Mouse (Mus musculus): Measurements from ENCODE around the gene Eif3d.

The Eif3d gene

DNA sequence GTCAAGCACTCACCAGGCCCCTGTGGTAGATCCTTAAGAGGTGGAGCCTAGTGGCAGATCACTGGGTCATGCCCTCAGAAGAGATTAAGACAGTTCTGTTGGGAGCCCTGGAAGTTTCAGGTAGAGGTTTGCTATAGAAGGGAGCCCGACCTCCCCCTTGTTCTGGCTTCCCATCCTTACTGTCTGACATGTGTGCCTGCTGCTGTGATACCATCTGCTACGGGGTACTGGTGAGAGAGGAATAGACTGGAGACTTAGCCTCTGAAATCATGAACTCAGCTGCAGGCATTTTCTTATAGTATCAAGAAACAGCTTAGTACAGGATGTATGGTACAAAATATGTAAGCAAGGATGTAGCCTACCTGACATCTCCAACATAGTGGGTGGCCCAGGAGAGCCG lies 17.7 kb downstream of the Eif3d start:
- DNase-seq (ENCODE audit: low spot score in 2 of 2) = no peak

DNA sequence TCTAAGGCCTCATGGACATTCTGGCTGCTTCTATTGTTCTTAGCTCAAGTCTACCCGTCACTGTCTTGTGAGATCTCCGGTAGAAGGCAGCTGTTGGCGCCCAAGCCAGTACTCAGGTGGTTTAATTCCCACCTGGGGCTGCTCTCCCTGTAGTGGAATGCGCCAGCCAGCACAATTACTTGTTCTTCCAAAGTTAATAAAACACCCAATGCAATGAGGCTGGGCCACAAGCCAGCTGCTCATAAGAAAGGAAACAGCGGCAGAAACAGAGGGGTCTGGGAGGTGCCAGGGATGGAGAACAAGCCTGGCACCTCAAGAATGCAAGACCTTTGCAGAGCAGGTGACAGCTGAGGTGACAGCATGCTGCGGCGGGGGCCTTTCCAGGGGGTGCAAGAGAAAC lies 21.6 kb downstream of the Eif3d start:
- DNase-seq (ENCODE audit: low spot score in 2 of 2) = no peak

DNA sequence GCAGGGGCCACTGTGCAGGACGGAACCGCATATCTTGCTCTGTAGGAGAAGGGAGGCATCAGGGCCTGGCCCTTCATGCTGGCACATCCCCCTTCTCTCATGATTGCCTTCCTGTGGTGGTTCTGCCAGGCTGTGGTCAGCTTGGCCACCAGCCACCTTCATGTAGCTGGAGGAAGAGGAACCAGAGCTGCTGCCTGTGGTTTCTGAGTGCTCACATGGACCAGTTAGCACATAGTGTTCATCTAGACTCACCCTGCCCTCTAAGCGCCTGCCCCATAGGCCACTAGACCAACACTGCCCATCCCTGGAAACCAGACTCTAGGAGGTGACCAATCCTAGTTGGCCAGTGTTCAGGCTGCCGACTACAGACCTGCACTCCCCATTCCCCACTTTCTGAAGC lies 24.9 kb downstream of the Eif3d start:
- DNase-seq (ENCODE audit: low spot score in 2 of 2) = no peak

DNA sequence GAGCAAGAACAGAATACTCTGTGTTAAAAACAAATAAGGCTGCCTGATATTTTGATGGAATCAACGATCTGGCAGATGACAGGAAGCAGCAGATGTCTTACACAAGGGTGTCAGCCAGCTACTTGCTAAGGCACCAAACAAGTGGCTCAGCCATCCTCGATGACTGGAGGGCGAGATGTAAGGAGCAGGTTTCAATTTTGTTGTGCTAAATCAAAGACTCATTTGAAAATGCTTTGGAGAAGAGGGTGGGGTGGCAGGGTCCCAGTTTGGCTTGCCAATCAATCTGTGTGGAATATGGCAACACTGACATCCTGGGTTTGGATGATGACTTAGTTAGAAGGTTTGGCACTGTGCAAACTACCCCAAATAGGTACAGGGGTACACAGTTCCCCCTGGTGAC lies 29.1 kb downstream of the Eif3d start:
- no peak for DNase-seq (ENCODE audit: low spot score in 2 of 2)

DNA sequence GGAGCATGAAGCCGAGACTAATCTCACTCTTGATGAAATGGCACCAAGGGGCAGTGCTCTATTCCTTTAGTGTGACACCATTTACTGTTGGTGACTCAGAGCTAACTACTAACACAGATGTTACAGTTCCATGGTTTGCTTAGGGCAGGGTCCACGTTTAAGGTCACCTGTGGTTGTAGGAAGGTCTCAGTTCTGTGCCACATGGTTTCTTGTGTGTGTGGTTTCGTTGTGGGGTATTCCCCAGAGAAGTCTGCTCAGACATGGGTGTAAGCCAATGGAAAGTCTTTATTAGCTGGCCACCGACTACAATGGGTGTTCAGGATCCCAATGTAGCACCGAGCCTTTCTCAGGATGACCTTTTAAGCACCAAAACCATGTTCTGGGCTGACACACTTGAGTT lies 32.1 kb downstream of the Eif3d start:
- DNase-seq (ENCODE audit: low spot score in 2 of 2) = no peak

DNA sequence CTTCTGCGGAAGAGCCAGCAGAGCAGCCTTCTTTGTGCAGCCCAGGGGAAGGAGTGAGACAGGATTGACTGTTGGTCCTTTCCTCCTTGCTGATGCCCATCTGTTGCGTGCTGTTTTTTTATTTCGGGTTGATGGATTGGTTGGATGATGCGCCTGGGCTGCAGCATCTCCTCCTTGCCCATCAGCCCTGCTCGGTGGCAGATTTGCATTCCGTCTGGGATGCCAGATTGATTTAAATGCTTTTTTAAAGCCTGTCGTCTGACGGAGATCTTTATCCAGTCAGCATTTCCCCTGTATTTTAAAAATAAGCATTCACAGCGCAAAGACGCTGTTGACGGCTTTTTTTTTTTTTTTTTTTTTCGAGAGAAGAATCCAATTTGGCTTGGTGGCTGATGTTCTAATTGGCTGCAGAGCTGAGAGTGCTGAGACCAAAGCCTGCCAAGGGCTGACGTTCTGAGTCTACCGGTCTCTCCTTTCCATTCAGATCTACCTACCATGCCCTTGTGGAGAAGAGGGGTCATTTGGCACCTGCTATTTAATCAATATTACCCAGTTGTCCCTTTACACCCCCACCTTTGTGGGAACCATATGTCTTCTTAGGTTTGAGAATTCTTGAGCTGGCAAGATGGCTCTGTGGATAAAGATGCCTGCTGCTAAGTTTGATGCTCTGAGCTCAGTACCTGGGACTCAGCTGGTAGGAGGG lies 34.8 kb downstream of the Eif3d start:
- DNase-seq (ENCODE audit: low spot score in 2 of 2) = peak in 1 of 2 experiments; percentile 26

DNA sequence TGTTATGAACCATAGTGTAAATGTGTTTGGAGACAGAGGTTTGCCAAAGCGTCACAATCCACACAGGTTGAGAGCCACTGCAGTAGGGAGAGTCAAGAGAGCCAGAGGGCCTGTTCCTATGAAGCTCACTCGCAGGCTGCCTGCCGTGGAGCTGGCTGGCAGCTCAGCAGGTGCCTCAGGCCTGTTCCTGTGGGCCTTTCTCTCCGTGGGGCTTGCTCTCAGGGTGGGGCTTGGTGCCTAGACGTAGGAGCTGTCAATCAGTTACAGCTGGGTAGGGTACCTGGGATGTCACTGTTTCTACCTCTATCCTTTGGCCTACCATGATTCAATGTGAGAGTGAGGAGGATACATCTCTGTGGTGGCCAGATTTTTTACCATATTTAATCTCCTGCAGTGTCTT lies 35.6 kb downstream of the Eif3d start:
- DNase-seq (ENCODE audit: low spot score in 2 of 2) = no peak

DNA sequence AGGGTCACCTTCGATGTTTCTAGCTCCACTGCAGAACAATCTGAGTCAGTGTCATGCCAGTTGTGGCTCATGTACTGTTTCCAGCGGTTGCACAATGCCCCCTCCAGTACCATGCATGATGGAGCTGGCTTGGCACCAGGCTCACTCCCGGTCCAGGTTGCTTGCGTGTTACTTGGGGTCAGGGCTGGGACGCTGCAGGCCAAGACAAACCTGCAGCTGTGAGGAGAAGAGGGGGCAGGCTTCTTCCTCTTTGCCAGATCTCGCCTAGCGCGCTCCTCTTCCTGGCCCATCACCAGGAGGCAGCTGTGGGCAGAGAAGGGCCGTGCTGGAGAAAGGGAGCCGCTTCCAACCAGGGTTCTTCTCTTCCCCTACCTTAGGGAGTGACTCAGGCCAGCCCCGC lies 36.3 kb downstream of the Eif3d start:
- no peak for DNase-seq (ENCODE audit: low spot score in 2 of 2)

DNA sequence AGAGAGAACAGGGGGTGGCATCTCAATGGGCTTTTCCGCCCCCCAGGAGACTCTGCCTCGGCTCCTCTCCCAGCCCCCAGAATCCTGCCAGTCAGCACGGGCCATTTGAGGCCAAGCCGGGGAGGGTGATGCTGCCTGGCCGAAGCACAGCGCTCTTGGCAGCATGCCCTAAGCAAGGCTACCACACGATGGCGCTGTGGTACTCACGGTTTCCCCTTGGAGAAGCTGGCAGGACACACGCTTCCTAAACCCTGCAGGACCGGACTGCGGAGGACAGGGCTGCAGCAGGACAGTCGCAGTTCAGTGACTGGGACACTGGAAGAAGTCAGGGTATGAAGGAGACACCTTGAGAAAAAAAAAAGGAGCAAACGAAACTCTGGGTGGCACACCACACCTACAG lies 36.8 kb downstream of the Eif3d start:
- peak; percentile 99 to 100 for DNase-seq (ENCODE audit: low spot score in 2 of 2)

DNA sequence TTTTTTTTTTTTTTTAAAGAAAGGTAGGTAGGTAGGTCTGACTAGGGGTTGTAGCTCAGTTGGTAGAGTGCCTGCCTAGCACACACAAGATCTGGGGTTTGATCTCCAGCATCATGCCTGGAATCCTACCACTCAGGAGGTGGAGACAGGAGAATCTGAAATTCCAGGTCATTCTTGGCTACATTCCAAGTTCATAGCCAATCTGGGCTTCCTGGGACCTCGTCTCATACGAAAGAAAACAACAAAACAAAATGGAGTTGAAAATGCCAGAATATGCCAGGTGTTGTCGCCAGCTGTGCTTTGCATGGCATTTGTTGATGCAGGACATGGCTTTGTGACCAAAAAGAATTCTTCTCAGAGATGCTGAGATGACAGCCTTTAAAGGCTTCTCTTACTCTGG lies 37.4 kb downstream of the Eif3d start:
- DNase-seq (ENCODE audit: low spot score in 2 of 2) = no peak

DNA sequence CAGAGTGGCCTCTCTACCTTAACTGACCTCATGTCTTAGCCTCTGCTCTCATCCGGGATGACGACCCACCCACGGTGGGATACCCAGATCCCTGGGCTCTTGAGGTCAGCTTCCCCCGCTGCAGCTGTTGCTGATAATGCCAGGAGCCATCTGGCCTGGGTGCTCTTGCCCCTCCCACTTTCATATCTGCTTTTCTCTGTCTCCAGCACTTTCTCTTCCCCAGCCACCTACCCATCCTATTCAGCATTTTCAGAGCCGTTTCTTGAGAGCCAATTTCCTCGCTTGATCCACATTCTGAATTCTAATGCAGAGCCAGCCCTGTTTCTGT lies 39.0 kb downstream of the Eif3d start:
- DNase-seq (ENCODE audit: low spot score in 2 of 2) = no peak

DNA sequence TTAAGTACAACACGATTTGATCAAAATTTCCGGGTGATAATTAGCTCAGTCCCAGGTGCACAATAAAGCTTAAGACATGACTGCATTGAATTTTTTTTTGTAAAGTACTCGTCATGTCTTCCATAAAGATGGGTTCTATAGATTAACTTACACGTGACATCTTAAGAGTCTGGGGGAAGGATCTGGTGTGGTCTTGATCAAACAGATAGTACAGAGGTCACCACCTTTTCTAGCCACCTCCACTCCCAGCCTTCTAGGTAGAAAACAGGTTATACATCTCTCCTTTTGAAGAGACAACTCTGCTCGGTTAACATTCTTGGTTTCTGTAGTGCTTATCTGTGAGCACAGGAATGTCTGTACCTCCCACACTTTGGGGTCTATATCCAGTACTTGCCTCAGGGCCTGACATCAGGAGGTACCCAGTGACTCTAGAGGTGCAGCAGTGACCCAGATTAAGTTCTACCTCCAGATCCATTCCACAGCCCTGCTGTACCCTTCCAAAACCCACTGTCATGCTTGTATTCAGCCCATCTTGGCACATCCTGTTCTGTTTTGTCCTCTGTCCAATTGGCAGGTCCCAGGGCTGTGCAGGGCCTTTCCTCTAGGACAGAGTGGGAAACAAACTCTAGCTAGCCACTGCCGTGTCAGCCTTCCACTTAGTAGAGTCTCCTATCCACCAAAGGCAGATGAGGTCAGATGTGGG lies 39.5 kb downstream of the Eif3d start:
- no peak for DNase-seq (ENCODE audit: low spot score in 2 of 2)

DNA sequence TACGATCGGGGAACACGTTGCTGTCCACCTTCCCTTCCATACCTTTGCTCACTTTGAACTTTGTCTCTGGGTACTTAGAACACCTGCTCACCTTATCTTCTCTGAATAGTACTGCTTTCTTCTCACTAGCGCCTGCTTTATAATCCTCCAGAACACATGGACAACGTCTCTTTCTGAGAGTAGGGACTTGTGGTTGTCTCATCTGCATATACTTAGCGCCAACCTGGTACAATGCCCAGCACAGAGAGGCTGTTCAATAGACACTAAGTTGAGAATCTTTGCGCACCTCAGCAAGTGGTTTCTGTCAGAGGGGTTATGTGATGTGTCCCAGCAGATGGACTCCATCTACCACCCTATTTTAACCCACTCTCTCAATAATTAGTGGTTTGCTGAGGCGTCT lies 40.8 kb downstream of the Eif3d start:
- DNase-seq (ENCODE audit: low spot score in 2 of 2) = no peak

DNA sequence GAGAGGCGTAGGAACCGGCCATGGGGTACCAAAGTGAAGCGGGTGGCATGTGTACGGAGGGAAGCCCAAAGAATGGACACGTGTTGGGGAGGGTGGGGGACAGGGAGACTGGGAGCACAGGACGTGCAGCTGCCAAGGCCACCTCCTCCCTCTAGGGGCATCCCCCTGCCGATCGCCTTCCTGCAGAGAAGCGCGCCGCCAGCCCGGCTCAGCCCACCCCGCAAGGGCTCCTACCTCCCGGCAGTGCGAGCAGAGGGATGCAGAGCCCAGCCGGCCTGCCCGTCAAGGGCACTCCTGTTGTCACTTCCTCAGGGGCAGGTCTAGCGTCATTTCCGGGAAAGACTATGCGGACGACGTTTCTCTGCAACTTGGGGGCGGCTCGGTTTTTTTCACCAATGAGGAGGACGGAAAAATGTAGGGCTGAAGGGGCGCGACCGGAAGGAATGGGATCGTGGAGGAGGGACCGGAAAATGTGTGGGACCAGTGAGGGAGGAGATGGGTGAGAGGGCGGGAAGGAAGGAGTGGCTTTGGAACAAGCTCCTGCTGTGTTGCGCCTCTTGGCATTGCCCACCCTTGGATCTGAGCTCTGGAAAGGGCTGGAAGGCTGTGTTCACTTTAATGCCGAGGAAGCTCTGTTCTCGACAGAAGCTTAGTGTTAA lies 41.8 kb downstream of the Eif3d start, which contains the start of gene Txn2:
Txn2 (minus strand) TSS at position 334 of the 659 bp plus-strand sequence.
- DNase-seq (ENCODE audit: low spot score in 2 of 2) = peak; percentile 82 to 93

DNA sequence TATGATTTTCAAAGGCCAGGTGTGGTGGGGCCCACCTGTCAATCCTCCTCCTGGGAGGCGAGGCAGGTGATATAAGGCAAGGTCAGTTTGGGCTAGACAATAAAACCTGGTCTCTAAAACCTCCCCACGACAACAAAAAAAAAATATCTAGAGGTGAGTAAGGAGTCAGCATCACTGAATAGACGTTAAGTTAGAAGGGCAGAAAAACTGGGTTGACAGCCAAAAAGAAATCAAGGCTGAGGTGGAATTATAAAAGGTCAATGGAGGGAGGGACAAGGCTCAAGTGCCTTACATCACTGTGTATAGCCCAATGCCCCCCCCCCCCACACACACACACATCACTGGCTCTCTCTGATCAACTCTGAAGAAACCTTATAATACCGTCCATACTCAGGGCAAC lies 42.5 kb downstream of the Eif3d start:
- DNase-seq (ENCODE audit: low spot score in 2 of 2) = no peak

DNA sequence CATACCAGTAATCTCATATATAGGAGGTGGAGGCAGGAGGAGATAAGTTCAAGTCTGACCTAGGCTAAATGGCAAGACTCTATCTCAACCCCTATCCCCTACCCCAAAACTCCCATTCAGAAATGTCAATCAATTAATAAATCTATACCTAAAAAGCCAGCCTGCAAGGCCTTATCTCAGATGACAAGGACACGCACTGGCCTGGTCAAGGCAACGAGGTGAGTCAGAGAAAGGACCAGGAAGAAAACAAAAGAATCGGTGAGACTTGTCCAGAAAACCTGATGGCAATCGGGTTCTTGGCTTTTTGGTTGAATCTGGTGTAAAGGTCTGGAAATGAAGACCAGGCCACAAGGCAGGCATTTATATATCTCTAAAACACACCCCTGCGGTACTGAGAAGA lies 43.7 kb downstream of the Eif3d start:
- DNase-seq (ENCODE audit: low spot score in 2 of 2) = no peak

DNA sequence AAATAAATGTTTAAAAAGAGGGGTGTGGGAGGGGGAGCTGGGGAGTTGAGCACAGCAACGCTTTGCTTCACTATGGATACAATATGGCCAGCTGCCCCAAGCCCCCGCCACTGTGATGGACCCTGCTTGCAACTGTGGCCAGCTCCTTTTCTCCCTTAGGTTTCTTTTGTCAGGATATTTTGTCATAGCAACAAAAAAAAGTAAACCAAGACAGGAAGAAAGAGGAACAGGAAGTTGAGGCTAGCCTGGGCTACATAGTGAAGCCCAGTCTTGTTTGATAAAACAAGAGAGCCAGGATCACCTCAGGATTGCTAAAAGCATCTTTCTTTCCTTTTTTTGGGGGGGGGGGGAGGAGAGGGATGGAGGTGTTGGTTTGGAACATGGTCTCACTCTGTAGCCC lies 45.4 kb downstream of the Eif3d start:
- no peak for DNase-seq (ENCODE audit: low spot score in 2 of 2)

DNA sequence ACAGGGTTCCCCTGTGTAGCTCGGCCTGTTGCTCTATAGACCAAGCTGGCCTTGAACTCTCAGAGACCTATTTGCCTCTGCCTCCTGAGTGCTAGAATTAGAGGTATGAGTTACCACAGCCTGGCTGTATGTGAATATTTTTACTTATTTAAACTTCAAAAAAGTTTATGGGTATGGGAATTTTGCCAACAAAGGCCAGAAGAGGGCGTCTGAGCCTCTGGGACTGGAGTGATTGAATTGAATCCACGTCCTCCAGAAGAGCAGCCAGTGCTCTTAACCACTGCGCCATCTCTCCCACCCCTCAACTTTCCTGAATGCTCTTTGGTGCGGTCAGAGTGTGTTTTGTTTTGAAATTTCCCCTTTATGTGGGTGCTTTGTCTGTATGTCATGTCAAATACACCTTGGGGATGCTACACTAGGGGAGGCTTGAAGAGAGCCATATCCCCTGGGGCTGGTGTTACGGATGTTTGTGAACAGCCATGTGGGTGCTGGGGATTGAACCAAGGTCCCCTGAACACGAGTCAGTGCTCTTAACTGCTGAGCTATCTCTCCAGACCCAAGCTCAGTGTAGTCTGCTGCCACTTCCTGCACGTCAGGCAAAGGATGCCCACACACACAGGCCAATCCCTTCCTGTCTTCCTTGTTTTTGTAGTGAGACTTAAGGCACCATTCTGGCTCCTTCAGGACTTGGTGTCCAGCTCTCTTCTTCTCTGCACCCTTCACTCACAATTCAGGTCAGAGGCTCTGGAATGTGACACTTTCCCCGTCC lies 47.2 kb downstream of the Eif3d start:
- DNase-seq (ENCODE audit: low spot score in 2 of 2) = no peak

DNA sequence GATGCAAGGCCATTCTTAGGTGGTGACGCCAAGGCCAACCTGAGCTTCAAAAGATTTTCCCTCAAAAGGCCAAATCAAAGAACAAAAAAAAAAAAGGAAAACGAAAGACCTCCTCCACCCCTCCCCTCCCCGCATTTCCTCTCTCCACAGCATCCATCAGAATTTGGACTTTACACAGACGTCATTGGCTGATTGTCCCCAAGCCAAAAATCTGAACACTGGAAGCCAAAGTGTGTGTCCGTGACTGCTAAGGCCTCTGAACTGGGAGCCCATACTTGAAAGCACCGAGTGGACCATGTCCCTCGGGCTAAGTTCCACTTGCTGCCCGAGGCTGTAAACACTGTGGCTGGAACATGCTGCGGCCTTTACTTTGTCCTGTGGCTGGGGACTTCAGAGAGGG lies 47.9 kb downstream of the Eif3d start:
- DNase-seq (ENCODE audit: low spot score in 2 of 2) = no peak

DNA sequence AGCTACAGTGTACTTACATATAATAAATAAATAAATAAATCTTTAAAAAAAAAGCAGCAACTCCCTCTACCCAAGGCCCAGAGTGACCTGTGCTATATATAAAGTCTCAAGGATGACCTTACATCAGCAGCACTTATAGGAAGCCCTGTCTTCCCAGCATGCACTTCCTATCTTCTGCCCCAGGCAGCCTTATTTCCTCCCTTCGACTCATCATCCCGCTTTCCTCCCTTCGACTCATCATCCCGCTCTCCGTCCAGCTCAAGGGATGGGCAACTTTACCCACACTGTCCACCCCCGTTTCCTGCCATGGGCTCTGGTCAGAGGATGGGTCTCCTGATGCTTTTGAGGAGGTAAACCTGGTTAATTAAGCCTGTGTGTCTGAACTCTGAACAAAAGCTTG lies 49.0 kb downstream of the Eif3d start:
- DNase-seq (ENCODE audit: low spot score in 2 of 2) = no peak

DNA sequence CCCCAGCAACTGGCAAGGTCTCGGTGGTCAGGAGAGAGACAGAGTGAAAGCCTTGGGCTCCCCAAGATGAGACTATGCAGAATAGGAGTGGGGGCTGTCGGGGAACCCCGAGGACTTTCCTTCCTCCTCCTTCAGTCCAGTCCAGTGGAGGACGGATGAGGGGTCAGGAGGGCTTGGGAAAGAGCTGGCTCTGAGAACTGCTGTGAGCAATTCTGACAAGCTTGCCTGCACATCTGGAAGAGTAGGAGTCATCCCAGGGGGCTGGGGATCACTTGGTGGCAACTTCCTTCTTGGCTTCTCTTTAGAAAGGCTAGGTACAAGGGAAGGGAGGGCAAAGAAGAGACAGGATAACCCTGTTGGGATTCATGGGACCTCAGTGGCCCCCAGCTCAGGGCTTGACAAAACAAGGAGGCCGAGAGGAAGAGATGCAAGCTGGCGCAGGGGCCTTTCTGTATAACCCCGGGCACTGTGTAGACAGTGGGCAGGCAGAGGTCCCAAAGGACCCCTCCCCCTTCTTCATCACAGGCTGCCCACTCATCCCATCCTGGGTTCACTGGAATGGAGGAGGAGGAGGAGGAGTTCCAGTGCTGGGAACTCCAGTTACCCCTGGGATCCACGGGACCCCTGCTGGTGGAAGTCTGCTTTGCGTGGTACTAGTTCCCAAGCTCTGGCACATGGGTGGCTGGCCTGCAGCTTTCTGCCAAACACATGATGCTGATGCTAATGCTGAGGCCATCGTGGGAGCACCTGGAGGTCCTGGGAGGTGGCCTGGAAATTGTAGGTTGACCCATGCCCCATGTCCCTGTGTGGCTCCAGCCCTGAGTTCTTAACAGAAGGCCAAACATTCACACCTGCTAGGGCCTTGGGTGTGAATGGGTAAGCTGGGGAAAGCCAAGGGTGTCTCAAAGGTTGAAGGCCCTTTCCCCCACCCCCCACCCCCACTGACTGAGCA lies 49.8 kb downstream of the Eif3d start:
- no peak for DNase-seq (ENCODE audit: low spot score in 2 of 2)
